Mouse (Mus musculus): ENCODE measurements around the gene Mea1. TPM values are rescaled to one million over a fixed set of nuclear protein-coding genes. Genes with fewer than 3 reads are reported as not detected.

Gene Mea1
- 106 TPM for polyA plus RNA-seq (2014; fragmentation: Illumina TruSeq; extraction: RNeasy Lipid Tissue Mini Kit (QIAGEN cat#74804); ENCODE audit: insufficient read depth, low read depth, low replicate concordance)

DNA sequence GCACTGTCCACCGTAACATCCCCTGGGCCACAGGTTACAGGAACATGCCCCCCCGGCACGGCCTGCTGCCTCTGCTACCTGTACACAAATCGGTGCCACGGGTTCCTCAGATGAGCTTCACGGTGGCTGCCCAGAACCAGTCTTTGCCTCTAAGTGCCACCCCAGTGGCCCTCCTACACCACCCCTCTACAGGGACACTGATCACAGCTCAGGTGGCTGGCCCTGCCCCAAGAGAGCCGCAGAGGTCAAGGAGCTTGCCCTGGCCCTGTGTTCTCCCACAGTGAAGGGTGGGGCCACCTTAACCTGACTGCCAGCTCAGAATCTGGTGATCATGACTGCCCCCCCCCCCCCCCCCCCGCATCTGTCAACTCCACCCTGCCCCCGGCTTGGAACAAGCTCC is at the start of gene Mea1:
Gene Mea1 (plus strand): TSS at position 378 of the 400 bp plus-strand sequence.

GRCm38 (mm10) chr17:46645561-46646321 is 32.9 kb upstream of the Mea1 start, which contains the start of the genes Klc4 and Mrpl2:
TSS of gene Klc4 (minus strand) at chr17:46646022.
TSS of gene Mrpl2 (plus strand) at chr17:46646229.

DNA sequence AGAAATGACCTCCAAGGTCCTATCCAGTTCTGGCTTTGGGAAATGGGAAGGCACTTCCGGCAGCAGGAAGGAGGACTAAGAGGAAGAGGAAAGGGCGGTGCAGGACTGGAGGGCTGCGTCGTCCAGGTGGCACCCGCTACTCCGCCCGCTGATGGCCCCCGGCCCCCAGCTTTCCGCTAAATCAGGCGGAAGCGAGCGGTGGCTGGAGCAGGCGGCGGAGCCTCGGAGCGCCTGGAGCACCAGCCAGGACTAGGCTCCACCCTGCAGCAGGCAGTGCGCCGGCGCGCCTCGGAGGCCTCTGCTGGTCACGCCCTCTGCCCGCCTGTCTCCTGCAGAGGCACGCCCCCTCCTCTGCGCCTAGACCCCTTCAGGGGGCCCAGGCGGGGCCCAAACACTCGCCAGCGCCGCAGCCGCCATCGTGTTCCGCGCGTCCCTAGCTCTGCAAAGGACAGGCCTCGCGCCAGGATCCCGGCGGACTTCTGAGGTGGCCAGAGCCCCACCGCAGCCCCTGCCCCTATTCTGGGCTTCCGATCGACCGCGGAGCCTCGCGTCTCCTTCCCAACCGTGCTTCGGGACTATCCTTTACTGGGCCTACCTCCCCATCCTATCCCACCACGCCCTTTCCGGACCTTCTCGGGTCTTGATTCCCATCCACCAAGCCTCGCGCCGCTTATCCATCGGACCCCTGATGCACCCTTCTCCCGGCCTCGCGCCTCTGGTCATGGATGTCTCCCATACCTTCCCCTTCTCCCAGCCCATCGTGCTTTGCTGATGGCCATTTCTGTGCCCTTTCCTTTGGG is 28.2 kb upstream of the Mea1 start, which contains the start of gene Cul7:
Gene Cul7 (plus strand): TSS at position 106 of the 800 bp plus-strand sequence.

GRCm38 (mm10) chr17:46673850-46674529 is 4.6 kb upstream of the Mea1 start, which contains the start of gene Rrp36:
TSS of gene Rrp36 (minus strand) at chr17:46674352.

GRCm38 (mm10) chr17:46680760-46681373 is 2.3 kb downstream of the Mea1 start, which contains the start of gene Klhdc3:
TSS of gene Klhdc3 (minus strand) at chr17:46680914.

GRCm38 (mm10) chr17:46704887-46705835 is 26.6 kb downstream of the Mea1 start, which contains the start of gene Ppp2r5d:
TSS of gene Ppp2r5d (minus strand) at chr17:46705111.

GRCm38 (mm10) chr17:46710959-46711597 is 32.5 kb downstream of the Mea1 start, which contains the start of gene Pex6:
TSS of gene Pex6 (plus strand) at chr17:46711463.

GRCm38 (mm10) chr17:46728904-46729318 is 50.3 kb downstream of the Mea1 start, which contains the start of gene Gnmt:
TSS of gene Gnmt (minus strand) at chr17:46729168.

Other genes with a start within 250 kb of the Mea1 start
- gene Crip3, start 249.9 kb upstream of the Mea1 start, polyA plus RNA-seq (2014; fragmentation: Illumina TruSeq; extraction: RNeasy Lipid Tissue Mini Kit (QIAGEN cat#74804); ENCODE audit: insufficient read depth, low read depth, low replicate concordance): 1.1 TPM
- not detected for gene Slc22a7, start 240.3 kb upstream of the Mea1 start, polyA plus RNA-seq (2014; fragmentation: Illumina TruSeq; extraction: RNeasy Lipid Tissue Mini Kit (QIAGEN cat#74804); ENCODE audit: insufficient read depth, low read depth, low replicate concordance)
- not detected for gene Ttbk1, start 191.1 kb upstream of the Mea1 start, polyA plus RNA-seq (2014; fragmentation: Illumina TruSeq; extraction: RNeasy Lipid Tissue Mini Kit (QIAGEN cat#74804); ENCODE audit: insufficient read depth, low read depth, low replicate concordance)
- 1.7 TPM for gene Dnph1, start 182.1 kb upstream of the Mea1 start, polyA plus RNA-seq (2014; fragmentation: Illumina TruSeq; extraction: RNeasy Lipid Tissue Mini Kit (QIAGEN cat#74804); ENCODE audit: insufficient read depth, low read depth, low replicate concordance)
- 9.1 TPM for gene Cul9, start 132.4 kb upstream of the Mea1 start, polyA plus RNA-seq (2014; fragmentation: Illumina TruSeq; extraction: RNeasy Lipid Tissue Mini Kit (QIAGEN cat#74804); ENCODE audit: insufficient read depth, low read depth, low replicate concordance)
- 28.1 TPM for gene Srf, start 122.6 kb upstream of the Mea1 start, polyA plus RNA-seq (2014; fragmentation: Illumina TruSeq; extraction: RNeasy Lipid Tissue Mini Kit (QIAGEN cat#74804); ENCODE audit: insufficient read depth, low read depth, low replicate concordance)
- gene Ptk7, start 49.3 kb upstream of the Mea1 start, polyA plus RNA-seq (2014; fragmentation: Illumina TruSeq; extraction: RNeasy Lipid Tissue Mini Kit (QIAGEN cat#74804); ENCODE audit: insufficient read depth, low read depth, low replicate concordance): 21.3 TPM
- gene Klc4, start 32.8 kb upstream of the Mea1 start, polyA plus RNA-seq (2014; fragmentation: Illumina TruSeq; extraction: RNeasy Lipid Tissue Mini Kit (QIAGEN cat#74804); ENCODE audit: insufficient read depth, low read depth, low replicate concordance): 16.5 TPM
- gene Mrpl2, start 32.6 kb upstream of the Mea1 start, polyA plus RNA-seq (2014; fragmentation: Illumina TruSeq; extraction: RNeasy Lipid Tissue Mini Kit (QIAGEN cat#74804); ENCODE audit: insufficient read depth, low read depth, low replicate concordance): 53.2 TPM
- 15.0 TPM for gene Cul7, start 28.5 kb upstream of the Mea1 start, polyA plus RNA-seq (2014; fragmentation: Illumina TruSeq; extraction: RNeasy Lipid Tissue Mini Kit (QIAGEN cat#74804); ENCODE audit: insufficient read depth, low read depth, low replicate concordance)
- 22.9 TPM for gene Rrp36, start 4.4 kb upstream of the Mea1 start, polyA plus RNA-seq (2014; fragmentation: Illumina TruSeq; extraction: RNeasy Lipid Tissue Mini Kit (QIAGEN cat#74804); ENCODE audit: insufficient read depth, low read depth, low replicate concordance)
- gene Klhdc3, start 2.1 kb downstream of the Mea1 start, polyA plus RNA-seq (2014; fragmentation: Illumina TruSeq; extraction: RNeasy Lipid Tissue Mini Kit (QIAGEN cat#74804); ENCODE audit: insufficient read depth, low read depth, low replicate concordance): 33.7 TPM
- 21.6 TPM for gene Ppp2r5d, start 26.3 kb downstream of the Mea1 start, polyA plus RNA-seq (2014; fragmentation: Illumina TruSeq; extraction: RNeasy Lipid Tissue Mini Kit (QIAGEN cat#74804); ENCODE audit: insufficient read depth, low read depth, low replicate concordance)
- gene Pex6, start 32.7 kb downstream of the Mea1 start, polyA plus RNA-seq (2014; fragmentation: Illumina TruSeq; extraction: RNeasy Lipid Tissue Mini Kit (QIAGEN cat#74804); ENCODE audit: insufficient read depth, low read depth, low replicate concordance): 25.9 TPM
- gene Gnmt, start 50.4 kb downstream of the Mea1 start, polyA plus RNA-seq (2014; fragmentation: Illumina TruSeq; extraction: RNeasy Lipid Tissue Mini Kit (QIAGEN cat#74804); ENCODE audit: insufficient read depth, low read depth, low replicate concordance): 10.9 TPM
- gene Cnpy3, start 73.4 kb downstream of the Mea1 start, polyA plus RNA-seq (2014; fragmentation: Illumina TruSeq; extraction: RNeasy Lipid Tissue Mini Kit (QIAGEN cat#74804); ENCODE audit: insufficient read depth, low read depth, low replicate concordance): 38.7 TPM
- gene Ptcra, start 84.9 kb downstream of the Mea1 start, polyA plus RNA-seq (2014; fragmentation: Illumina TruSeq; extraction: RNeasy Lipid Tissue Mini Kit (QIAGEN cat#74804); ENCODE audit: insufficient read depth, low read depth, low replicate concordance): not detected
- gene 2310039H08Rik, start 93.8 kb downstream of the Mea1 start, polyA plus RNA-seq (2014; fragmentation: Illumina TruSeq; extraction: RNeasy Lipid Tissue Mini Kit (QIAGEN cat#74804); ENCODE audit: insufficient read depth, low read depth, low replicate concordance): 25.5 TPM
- gene Rpl7l1, start 103.9 kb downstream of the Mea1 start, polyA plus RNA-seq (2014; fragmentation: Illumina TruSeq; extraction: RNeasy Lipid Tissue Mini Kit (QIAGEN cat#74804); ENCODE audit: insufficient read depth, low read depth, low replicate concordance): 48.3 TPM
- gene Bicral, start 179.7 kb downstream of the Mea1 start, polyA plus RNA-seq (2014; fragmentation: Illumina TruSeq; extraction: RNeasy Lipid Tissue Mini Kit (QIAGEN cat#74804); ENCODE audit: insufficient read depth, low read depth, low replicate concordance): 4.0 TPM
- 21.2 TPM for gene Tbcc, start 211.9 kb downstream of the Mea1 start, polyA plus RNA-seq (2014; fragmentation: Illumina TruSeq; extraction: RNeasy Lipid Tissue Mini Kit (QIAGEN cat#74804); ENCODE audit: insufficient read depth, low read depth, low replicate concordance)
- gene Prph2, start 231.7 kb downstream of the Mea1 start, polyA plus RNA-seq (2014; fragmentation: Illumina TruSeq; extraction: RNeasy Lipid Tissue Mini Kit (QIAGEN cat#74804); ENCODE audit: insufficient read depth, low read depth, low replicate concordance): not detected

Measured in lung, adult 10 weeks (tissue).